Mouse (Mus musculus): ENCODE measurements around the gene Ankrd35. TPM values are rescaled to one million over a fixed set of nuclear protein-coding genes. Genes with fewer than 3 reads are reported as not detected.
"Not testable (repeated sequence)": the region's sequence is repeated elsewhere in the genome, so short reads cannot be mapped to it uniquely, and the experiment has no call there.

Ankrd35 gene
- polyA plus RNA-seq, 1 experiment, result 9.5 TPM

- no peak for DNase-seq (ENCODE audit: low spot score)
These were observed 3.6 kb downstream of the Ankrd35 start for GRCm38 (mm10) chr3:96673514-96673913.

DNA sequence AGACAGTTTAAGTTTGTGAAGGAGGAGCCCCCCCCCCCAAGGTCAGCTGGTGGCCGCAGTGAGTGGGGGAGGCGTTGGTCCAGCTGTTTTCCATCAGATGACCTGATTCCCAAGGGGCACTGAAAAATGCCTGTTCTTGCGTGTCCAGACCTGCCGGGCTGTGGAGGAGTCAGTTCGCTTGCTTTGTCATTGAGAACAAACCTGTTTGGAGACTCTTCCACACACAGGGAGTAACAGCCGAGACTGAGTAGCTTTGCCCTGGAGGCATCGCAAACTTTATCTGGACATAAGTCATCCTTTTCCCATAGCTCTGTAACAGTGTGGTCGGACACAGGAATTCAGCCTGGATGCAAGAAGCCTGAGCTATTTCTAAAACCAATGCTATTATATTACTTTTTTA lies 4.5 kb downstream of the Ankrd35 start:
- no peak for DNase-seq (ENCODE audit: low spot score)

DNA sequence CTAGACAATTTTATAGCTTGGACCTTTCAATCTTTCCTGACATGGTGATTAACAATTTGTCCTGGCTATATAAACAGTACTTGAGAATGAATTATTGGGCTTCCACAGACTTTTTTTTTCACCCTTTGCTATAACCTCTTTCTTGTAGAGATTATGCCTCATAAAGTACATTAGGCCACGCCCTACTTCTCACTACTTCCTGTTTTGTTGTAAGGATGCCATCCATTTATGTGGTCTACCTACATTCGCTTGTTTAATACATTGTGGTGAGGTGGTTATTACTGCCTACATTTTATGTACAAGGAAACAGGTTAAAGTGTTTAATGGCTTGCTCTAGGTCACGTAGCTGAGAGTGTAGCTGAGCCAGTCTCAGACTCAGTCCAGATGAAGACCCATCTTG lies 5.2 kb downstream of the Ankrd35 start:
- no peak for DNase-seq (ENCODE audit: low spot score)

DNA sequence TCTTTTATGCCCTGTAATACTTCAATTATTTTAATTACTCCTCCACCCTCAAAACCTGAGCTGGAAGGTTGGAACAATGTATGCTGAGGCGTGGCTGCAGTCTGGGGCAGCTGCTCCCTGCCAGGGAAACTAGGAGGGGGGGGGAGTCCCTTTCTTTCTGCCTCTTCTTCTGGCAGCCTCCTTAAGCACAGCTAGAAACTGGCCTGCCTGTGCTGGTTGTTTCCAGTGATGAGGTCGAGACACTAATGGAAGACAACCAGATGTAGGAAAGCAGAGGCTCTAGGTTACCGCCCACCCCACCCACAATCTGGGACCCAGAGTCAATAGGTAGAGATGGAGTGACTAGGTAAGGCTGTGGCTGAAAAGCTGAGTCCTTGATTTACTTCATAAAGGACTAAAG lies 5.8 kb downstream of the Ankrd35 start:
- DNase-seq (ENCODE audit: low spot score), result no peak

DNA sequence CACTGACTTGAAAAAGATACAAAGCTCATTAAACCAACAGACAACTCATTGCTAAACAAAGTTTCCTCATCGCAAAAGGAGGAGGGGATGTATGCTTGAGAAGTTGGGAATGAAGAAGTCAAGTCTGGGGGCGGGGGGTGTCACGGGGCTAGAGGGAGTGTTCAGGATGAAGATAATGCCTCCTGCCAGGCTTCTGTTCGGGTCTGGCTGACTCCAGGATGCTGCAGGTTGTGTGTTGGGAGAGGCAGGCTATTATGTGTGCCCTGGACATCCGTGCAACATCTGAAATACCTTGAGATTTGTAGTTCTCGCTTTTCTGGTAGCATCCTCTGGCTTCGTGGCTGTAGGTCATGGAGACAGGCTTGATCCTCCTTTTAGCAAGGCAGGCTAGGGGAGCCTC lies 8.5 kb downstream of the Ankrd35 start:
- no peak for DNase-seq (ENCODE audit: low spot score)

DNA sequence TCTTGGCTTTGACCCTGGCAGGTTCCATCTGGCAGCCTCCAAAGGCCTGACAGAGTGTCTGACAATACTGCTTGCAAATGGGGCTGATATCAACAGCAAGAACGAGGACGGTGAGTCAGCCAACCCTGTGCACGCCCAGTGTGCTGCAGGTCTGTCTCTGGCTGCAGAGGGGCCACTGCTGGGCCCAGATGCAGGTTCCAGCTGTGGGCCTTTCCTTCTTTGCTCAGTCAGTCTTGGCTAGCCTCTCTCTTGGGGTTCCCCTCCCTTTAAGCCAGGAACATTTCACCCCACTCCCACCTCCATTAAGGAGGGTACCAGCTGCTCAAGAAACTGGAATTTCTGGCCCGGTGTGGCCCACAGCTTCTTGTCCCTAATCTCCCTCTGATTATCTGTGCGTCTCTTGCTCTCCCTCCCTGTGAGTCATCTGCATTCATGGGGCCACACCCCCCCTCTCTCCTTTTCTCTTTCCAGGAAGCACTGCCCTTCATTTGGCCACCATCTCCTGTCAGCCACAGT lies 9.3 kb downstream of the Ankrd35 start:
- DNase-seq (ENCODE audit: low spot score), result peak; percentile 40

GRCm38 (mm10) chr3:96680269-96680956 lies 10.5 kb downstream of the Ankrd35 start:
- no peak for DNase-seq (ENCODE audit: low spot score)

GRCm38 (mm10) chr3:96683496-96683895 lies 13.6 kb downstream of the Ankrd35 start:
- DNase-seq (ENCODE audit: low spot score), result no peak

DNA sequence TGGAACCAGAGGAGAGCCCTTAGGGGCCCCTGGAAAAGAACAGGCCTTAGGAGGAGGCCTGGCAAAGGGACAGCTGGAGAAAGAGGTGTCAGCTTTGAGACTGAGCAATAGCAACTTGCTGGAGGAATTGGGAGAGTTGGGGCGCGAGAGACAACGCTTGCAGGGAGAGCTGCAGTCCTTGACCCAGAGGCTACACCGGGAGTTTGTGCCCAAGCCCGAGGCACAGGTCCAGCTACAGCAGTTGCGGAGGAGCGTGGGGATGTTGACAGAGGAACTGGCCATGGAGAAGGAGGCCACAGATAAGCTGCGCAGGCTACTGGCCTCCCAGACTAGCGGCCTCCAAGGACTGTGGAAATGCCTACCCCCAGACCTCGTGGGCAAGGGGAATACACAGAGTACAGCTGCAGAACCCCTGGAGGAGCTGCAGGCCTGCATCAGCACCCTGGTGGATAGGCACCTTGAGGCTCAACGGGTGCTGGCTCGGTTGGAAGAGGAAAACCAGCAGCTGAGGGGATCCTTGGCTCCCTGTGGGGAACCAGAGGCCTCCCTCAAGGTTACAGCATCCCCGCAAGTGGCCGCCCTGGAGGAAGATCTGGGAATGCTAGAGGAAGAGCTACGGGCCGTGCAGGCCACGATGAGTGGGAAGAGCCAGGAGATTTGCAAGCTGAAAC lies 14.4 kb downstream of the Ankrd35 start:
- no peak for DNase-seq (ENCODE audit: low spot score)

- DNase-seq (ENCODE audit: low spot score), result no peak
These were observed 14.9 kb downstream of the Ankrd35 start for GRCm38 (mm10) chr3:96684822-96685156.

- DNase-seq (ENCODE audit: low spot score), result not testable (repeated sequence)
These were observed 16.1 kb downstream of the Ankrd35 start for GRCm38 (mm10) chr3:96686057-96686456.

DNA sequence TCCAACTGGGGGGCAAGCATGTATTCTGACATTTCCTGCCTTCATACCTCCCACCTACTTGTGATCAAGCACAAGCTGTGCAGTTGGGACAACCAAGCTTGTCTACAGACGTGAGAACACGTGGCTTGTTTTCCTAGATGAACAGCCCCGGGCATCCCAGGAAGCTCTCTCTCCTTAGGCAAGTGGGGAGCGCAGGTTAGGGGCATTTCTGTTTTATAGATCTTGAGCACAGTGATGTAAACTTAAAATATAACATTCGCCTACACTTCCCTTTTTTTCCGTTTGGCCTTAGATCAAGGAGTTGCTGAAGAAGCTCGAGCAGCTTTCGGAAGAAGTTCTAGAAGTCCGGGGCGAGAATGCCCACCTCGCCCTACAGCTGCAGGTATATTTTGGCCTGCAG lies 18.9 kb downstream of the Ankrd35 start:
- DNase-seq (ENCODE audit: low spot score), result no peak

DNA sequence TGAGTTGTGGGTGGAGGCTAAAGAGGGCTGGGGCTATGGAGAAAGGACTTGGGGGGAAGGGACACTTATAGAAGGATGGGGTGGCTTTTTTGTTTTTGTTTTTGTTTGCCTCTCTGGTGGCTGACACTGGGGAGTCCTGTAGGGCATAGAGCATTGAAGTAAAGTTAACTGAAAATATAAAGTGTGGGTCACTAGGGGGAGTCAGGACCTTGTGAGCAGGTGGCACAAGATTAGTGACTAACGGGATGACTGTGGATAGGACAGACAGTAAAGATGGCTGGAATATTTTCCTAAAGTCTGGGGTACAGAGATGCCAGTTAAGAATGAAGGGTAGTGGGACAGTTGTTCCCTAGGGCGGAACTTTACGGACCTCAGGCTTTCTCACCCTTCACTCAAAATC lies 20.4 kb downstream of the Ankrd35 start:
- no peak for DNase-seq (ENCODE audit: low spot score)

DNA sequence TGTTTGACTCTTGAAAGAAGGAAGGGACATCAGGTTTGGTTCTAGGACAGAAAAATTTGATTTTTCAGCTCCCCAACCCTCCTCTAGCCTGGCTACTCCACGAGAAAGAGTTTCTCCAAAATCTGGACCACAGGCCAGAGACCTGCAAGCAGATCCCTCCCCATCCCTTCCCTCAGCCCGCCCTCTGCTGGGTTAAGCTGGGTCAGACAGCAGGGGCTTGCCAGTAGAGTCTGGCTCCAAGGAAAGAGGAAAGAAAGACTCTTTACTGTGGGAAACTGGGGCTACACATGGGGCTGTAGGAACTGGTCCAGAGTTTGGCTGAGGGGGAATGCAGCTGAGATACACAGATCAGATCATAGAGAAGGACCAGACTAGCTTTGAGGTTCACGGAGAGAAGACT lies 22.6 kb downstream of the Ankrd35 start:
- no peak for DNase-seq (ENCODE audit: low spot score)

DNA sequence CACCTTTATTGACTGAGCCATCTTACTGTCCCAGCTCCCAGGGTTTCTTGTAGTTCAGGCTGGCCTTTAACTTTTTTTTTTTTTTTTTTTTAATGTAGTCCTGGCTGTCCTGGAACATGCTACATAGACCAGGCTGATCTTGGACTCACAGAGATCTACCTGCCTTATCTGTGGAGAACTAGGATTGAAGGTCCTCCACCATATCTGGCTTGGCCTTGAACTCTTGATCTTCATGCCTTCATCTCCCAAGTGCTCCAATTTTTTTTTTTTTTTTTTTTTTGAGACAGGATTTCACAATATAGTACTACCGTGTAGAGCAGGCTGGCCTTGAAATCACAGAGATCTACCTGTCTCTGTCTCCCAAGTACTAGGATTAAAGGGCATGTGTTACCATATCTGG lies 23.6 kb downstream of the Ankrd35 start:
- DNase-seq (ENCODE audit: low spot score), result no peak

- DNase-seq (ENCODE audit: low spot score), result peak; percentile 79
These were observed 26.4 kb downstream of the Ankrd35 start, which contains the start of gene Pias3 for GRCm38 (mm10) chr3:96696198-96696765. Gene Pias3 (plus strand): TSS chr3:96696384.

DNA sequence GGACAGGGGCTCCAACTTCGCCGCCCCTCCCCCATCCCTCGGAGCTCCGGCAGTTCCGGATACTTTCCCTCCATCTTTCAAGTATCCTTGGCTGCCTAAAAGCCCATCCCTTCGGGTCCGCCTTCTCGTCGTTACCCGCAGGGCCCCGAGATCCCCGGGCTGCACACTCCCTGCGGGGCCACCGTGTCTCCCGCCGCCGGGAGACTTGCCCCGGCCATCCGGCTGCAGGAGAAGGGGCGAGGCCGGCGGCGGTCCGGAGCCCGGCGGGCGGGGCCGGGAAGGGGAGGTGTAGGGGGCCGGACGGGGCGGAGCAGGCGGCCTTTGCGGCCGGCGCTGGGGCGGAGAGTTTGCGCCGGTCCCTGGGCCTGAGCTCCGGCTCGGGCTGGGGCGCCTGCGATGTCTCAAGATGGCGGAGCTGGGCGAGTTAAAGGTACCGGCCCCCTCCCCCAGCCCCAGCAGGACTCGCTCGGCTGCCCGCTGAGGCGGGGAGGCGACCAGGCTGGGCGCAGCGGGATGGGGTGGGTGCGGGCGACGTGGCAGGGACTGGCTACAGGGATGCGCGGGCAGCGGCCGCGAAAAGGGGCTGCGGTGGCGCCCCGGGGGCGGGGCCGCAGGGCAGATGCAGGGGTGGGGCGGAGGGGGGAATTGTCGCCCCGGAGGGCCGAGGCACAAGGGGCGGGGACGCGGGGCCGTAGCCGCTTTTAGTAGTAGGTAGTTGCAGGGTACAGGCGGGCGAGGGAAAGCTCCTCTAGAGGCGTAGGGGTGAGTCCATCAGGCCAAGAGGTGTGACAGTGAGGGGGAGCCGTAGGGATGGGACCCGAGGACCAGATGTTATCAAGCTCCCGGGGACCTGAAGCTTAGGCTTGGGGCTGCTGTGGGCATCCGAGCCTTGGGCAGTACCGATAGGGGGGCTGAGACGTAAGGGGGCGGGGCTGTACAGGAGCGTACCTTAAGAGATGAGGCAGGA lies 27.1 kb downstream of the Ankrd35 start:
- peak; percentile 93 for DNase-seq (ENCODE audit: low spot score)

DNA sequence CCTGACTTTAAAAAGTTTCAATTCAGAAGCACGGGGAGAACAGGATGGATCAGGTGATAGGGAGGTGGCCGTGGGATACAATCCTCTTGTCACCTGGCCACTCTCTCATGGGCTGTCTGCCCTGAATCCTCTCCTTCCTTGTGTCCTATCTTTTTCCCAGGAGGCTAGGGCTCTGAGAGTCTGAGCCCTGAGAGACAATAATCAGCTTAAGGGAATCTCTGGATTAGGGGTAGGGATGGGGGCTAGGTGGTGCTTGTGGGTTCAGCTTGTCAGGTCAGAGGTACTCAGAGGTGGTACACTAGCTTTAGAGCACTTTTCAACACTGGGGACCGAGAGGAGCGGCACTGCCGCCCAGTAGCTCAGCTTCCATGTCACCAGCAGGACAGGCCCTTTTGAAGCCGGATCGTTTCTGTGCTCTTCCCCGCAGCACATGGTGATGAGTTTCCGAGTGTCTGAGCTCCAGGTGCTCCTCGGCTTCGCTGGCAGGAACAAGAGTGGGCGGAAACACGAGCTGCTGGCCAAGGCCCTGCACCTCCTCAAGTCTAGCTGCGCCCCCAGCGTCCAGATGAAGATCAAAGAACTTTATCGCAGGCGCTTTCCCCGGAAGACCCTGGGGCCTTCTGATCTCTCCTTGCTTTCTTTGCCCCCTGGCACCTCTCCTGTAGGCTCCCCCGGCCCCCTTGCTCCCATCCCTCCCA lies 29.2 kb downstream of the Ankrd35 start:
- no peak for DNase-seq (ENCODE audit: low spot score)

DNA sequence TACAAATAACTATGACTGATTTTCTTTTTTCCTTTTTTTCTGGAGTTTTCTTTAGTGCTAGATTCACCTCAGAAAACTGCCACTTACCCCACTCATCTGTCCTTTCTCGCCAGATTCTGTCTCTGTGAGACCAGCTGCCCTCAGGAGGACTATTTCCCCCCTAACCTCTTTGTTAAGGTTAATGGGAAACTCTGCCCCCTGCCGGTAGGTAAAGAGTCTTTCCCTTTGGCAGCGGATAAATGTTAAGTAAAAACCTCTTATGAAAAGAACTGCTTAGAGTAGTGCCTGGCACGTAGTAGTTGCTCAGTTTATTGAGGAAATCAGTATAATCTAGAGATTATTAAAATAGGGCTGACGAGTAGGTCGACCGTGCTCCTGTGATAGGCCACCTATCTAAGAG lies 30.4 kb downstream of the Ankrd35 start:
- no peak for DNase-seq (ENCODE audit: low spot score)

GRCm38 (mm10) chr3:96701003-96701402 lies 31.1 kb downstream of the Ankrd35 start:
- no peak for DNase-seq (ENCODE audit: low spot score)

GRCm38 (mm10) chr3:96704778-96705177 lies 34.8 kb downstream of the Ankrd35 start:
- peak; percentile 32 for DNase-seq (ENCODE audit: low spot score)

Data from urinary bladder, adult 2 months (tissue).